Mouse (Mus musculus) heart, embryonic 16.5 days (tissue): ENCODE measurements around the gene Btf3. TPM values are rescaled to one million over a fixed set of nuclear protein-coding genes. Genes with fewer than 3 reads are reported as not detected.

Experiments
- ATAC-seq: fragments of 200-750 bp; cut with Nextera tagmentation; replicated peaks from 2 replicates; pipeline ENCODE4 v1.8.0; 2017; ENCODE audit warnings: moderate number of reproducible peaks; ENCODE audit not compliant: insufficient read depth, low FRiP score; ENCODE audit errors: extremely low read depth
- H3K27ac ChIP-seq: fragments of 300-500 bp; sonication (generic); 2 replicates; pipeline ENCODE4 v1.5.1; 2014; ENCODE audit warnings: mild to moderate bottlenecking, low read length, control low read depth, moderate library complexity
- H3K27me3 ChIP-seq: fragments of 300-500 bp; sonication (generic); 2 replicates; pipeline ENCODE4 v1.6.1; 2014; ENCODE audit warnings: low read length, mixed read lengths; ENCODE audit not compliant: control insufficient read depth, insufficient read depth
- H3K36me3 ChIP-seq: fragments of 300-500 bp; sonication (generic); 2 replicates; pipeline ENCODE4 v1.6.1; 2014; ENCODE audit not compliant: control insufficient read depth, insufficient read depth
- H3K4me1 ChIP-seq: fragments of 300-500 bp; sonication (generic); 2 replicates; pipeline ENCODE4 v1.6.1; 2014; ENCODE audit warnings: low read length, mixed read lengths; ENCODE audit not compliant: control insufficient read depth, insufficient read depth
- H3K4me2 ChIP-seq: fragments of 300-500 bp; sonication (generic); 2 replicates; pipeline ENCODE4 v1.6.1; 2014; ENCODE audit warnings: low read depth, mild to moderate bottlenecking, control low read depth, low read length
- H3K4me3 ChIP-seq: fragments of 300-500 bp; sonication (generic); 2 replicates; pipeline ENCODE4 v1.5.1; 2014; ENCODE audit warnings: mild to moderate bottlenecking, control low read depth, low read length
- H3K9ac ChIP-seq: fragments of 300-500 bp; sonication (generic); 2 replicates; pipeline ENCODE4 v1.6.1; 2014; ENCODE audit warnings: low read length, control low read depth
- H3K9me3 ChIP-seq: fragments of 300-500 bp; sonication (generic); replicated peaks from 2 replicates; pipeline ENCODE4 v1.6.1; 2016; ENCODE audit warnings: low read length; ENCODE audit not compliant: control insufficient read depth
- WGBS: fragments of 180-500 bp; shearing (Covaris S2); extraction: QIAGEN DNeasy Blood & Tissue Kit; methylation state at CpG from one replicate; pipeline ENCODE4 v1.1.7; 2014; 5-methylcytosine and 5-hydroxymethylcytosine counted together
- polyA plus RNA-seq: library from polyadenylated mRNA; unstranded; fragments of >200 nt; fragmentation: Nextera tagmentation; extraction: Ambion mirVana; gene quantifications from 2 replicates; pipeline ENCODE4 v1.2.1, GENCODE M21; 2015

Btf3 gene
- polyA plus RNA-seq, 1 experiment from 2014 or later = 369 TPM

DNA sequence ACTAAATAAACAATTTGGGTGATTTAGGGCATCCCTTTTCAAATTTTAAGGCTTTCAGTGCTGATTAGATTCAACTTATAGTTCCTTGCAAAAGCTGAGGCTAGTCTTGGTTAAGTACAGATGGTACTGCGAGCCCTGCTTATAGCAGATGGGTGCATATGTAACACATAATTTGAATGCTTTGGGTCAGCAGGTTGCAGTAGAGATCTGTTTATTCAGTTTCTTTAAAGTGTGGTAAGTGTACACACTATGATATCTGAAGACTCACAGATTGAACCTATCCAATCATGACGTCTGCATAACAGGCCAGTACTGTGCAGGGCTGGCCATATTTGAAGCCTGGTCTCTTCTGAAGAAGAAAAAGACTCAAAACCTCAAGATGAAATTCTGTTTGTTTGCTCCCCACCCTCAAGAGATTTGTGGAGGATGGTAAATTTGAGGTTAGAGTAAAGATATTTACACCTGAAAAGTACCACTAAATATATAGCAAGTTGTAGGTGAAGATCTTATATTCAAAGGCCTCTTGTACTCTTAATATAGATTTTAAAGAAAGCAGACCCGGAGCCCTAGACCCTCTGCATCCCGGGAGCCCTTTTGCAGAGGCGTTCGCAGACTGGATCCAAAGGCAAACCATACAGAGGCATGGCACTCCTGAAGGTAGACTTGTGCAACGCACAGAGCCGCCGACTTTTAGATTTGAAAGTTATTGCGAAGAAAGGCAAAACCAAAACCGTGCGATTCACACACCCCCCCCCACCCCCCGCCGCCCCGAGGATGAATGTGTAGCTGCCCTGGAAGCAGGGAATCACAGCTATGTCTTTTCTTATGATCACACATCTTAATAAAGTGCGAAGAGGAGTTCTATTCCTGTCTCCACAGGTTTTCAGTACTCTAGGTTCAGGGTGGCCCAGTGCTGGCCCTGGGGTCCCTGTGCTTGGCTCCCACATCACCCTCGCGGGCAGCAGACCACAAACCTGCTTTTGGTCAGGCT lies 40.9 kb upstream of the Btf3 start:
- ATAC-seq = no peak
- 6% methylated on average over 18 of the region's 18 CpGs for WGBS
- Histone ChIP-seq H3K4me3 (no peak overlapping the region), H3K4me1 (peaks cover 16% of the 10 kb centered on the region), H3K4me2 (no peak overlapping the region), H3K36me3 (no peaks in the 10 kb centered on the region), H3K27ac (no peak overlapping the region), H3K27me3 (peaks cover 76% of the 10 kb centered on the region), H3K9me3 (no peaks in the 10 kb centered on the region), H3K9ac (no peak overlapping the region)

DNA sequence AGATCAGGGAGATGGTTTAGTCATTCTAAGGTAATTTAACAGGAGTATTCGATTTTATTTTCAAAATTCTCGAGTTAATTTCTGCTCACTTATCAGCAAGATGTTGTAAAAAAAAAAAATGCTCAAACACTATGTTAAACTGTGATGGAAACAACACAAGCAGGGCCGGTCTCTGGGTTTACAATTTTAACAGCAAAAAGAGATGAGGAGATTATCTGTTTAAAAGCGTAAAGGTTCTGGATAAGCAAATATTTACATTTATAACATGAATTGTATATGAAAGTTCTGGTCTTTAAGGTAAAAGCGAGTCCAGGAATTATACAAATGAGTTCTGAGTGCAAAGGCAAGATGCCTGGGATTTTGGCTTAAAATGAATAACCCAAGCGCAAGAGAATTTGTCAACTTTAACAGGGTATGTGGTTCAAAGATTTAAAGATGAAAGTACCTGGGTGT lies 40.2 kb upstream of the Btf3 start:
- H3K27me3 ChIP-seq = peaks cover 76% of the 10 kb centered on the region
- 12% methylated on average over 6 of the region's 6 CpGs for WGBS
- no peak overlapping the region for H3K27ac ChIP-seq
- no peak overlapping the region for H3K4me2 ChIP-seq
- ATAC-seq = no peak
- H3K4me1 ChIP-seq = peaks cover 16% of the 10 kb centered on the region
- no peak overlapping the region for H3K4me3 ChIP-seq
- H3K9me3 ChIP-seq = no peaks in the 10 kb centered on the region
- no peak overlapping the region for H3K9ac ChIP-seq
- H3K36me3 ChIP-seq = no peaks in the 10 kb centered on the region

DNA sequence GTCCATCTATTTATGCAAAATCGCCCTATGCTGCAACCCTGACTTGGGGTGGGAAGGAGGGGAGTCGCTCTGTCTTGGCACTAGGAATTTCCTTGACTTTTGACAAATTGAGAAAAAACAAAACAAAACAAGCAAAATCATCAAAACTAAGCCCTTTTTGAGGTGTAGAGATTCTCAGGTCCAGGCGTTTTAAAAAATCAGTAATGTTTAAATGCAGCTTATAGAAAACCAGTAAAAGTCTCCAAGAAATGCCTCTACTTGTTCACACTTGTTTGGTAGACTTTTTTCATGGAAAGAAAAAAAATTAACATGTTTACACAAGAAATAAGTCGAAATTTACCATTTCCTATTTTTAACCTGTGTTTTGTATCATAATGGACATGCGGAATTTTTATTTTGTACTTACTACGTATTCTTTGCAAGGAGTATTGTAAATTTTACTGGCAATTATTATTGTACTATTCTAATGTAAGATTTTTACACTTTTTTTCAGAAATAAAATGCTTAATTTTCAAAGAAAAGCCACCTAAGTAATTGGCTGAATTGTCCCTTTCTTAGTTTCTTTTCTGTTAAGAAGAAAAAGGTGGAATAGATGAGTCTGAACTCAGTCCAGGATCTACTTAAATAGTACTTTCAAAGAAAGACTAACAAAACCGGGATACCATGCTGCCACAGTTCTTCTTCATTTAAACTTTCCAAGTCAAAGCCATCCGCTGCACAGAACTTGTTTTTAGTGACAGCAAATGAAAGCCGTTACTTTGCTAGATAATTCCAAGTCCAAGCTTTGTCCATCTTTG lies 39.6 kb upstream of the Btf3 start:
- H3K27me3 ChIP-seq = peaks cover 79% of the 10 kb centered on the region
- H3K4me2 ChIP-seq = no peak overlapping the region
- no peak overlapping the region for H3K27ac ChIP-seq
- no peaks in the 10 kb centered on the region for H3K36me3 ChIP-seq
- H3K9ac ChIP-seq = no peak overlapping the region
- no peak for ATAC-seq
- 9% methylated on average over 9 of the region's 9 CpGs for WGBS
- H3K4me3 ChIP-seq = no peak overlapping the region
- peaks cover 16% of the 10 kb centered on the region for H3K4me1 ChIP-seq
- H3K9me3 ChIP-seq = no peaks in the 10 kb centered on the region

DNA sequence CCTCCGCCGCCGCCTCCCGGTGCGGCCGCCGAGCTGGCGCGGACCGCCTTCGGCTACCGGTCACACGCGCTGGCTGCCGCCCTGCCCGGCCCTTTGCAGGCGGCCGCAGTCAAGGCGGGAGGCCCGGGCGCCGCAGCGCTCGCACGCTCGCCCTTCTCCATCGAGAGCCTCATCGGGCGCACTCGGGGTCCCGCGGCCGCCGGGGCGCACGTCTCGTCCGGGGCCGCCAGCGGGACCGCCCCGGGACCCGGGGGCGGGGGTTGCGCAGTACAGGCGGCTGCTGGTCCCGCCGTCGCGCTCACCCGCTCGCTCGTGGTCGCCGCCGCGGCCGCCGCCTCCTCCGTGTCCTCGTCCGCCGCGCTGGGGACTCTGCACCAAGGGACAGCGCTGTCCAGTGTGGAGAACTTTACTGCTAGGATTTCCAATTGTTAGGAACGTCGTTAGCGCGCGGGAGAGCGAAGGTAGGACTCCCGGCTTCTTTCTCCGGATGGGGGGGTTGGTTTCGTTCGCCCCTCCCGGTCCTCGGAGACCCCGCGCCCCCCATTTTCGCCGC lies 38.8 kb upstream of the Btf3 start:
- peak overlapping the region; percentile 56 for H3K4me3 ChIP-seq
- no peak for ATAC-seq

DNA sequence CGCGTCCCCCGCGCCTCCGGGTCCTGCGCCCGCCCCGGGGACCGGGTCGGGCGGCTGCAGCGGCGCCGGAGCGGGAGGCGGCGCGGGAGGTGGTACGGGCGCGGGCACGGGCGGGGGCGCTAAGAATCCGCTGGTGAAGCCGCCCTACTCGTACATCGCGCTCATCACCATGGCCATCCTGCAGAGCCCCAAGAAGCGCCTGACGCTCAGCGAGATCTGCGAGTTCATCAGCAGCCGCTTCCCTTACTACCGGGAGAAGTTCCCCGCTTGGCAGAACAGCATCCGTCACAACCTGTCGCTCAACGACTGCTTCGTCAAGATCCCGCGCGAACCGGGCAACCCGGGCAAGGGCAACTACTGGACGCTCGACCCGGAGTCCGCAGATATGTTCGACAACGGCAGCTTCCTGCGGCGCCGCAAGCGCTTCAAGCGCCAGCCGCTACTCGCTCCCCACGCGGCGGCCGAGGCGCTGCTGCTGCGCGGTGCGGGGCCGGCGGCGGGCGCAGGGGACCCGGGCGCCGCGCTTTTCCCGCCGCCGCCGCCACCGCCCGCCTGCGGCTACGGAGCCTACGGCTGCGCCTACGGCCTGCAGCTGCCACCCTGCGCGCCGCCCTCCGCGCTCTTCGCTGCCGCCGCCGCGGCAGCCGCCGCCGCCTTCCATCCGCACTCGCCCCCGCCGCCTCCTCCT lies 38.2 kb upstream of the Btf3 start:
- ATAC-seq = peak; percentile 18; the same call in 1 of the 2 replicates
- under 1% methylated on average over 83 of the region's 102 CpGs for WGBS
- H3K27me3 ChIP-seq = peaks cover 79% of the 10 kb centered on the region
- H3K9ac ChIP-seq = peak overlapping the region; percentile 12; the same call in 1 of the 2 replicates
- peak overlapping the region; percentile 56 for H3K4me3 ChIP-seq
- H3K4me1 ChIP-seq = peaks cover 16% of the 10 kb centered on the region
- no peak overlapping the region for H3K27ac ChIP-seq
- no peaks in the 10 kb centered on the region for H3K36me3 ChIP-seq
- H3K4me2 ChIP-seq = peak overlapping the region; percentile 81
- no peaks in the 10 kb centered on the region for H3K9me3 ChIP-seq

More for the DNA sequence above, 38.8 kb upstream of the Btf3 start:
- 1% methylated on average over 58 of the region's 81 CpGs for WGBS
- no peak overlapping the region for H3K27ac ChIP-seq
- H3K36me3 ChIP-seq = no peaks in the 10 kb centered on the region
- peak overlapping the region; percentile 12; the same call in 1 of the 2 replicates for H3K9ac ChIP-seq
- peak overlapping the region; percentile 81 for H3K4me2 ChIP-seq
- peaks cover 79% of the 10 kb centered on the region for H3K27me3 ChIP-seq
- no peaks in the 10 kb centered on the region for H3K9me3 ChIP-seq
- peaks cover 16% of the 10 kb centered on the region for H3K4me1 ChIP-seq

DNA sequence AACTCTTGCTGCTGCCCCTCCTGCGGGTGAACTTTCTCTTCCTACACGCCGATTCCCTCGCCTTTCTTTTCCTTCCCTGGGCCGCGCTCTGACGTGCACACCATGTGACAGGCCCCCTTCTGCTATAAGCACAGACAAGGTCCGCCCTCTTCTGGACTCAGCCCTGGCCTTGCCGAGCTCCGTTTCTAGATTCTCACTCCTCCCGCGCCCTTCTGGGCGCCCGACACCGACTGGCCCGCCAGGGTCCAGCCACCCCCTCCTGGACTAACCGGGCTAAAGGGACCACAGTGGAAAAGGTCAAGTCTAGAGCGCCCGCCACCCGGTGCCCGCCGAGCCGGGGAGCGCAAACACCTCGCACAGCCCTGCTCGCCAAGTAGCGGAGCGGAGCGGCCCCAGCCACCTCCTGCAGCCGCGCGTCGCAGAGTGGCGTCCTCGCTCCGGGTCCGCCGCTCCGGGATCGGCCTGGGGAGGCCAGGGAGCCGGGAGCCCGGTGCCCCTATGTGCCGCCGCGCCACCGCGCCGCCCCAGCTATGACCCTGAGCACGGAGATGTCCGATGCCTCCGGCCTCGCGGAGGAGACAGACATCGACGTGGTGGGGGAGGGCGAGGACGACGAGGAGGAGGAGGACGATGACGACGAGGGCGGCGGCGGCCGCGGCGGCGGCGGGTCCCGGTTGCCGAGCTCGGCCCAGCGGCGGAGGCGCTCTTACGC lies 37.4 kb upstream of the Btf3 start, which contains the start of gene Foxd1:
TSS of gene Foxd1 (plus strand) at position 153 of the 712 bp plus-strand sequence.
- peak within 1 kb of the TSS; percentile 81 for H3K4me2 ChIP-seq
- H3K27me3 ChIP-seq = peaks cover 80% of the 10 kb centered on the region
- no peak within 1 kb of the TSS for H3K27ac ChIP-seq
- H3K4me3 ChIP-seq = peak within 1 kb of the TSS; percentile 56
- H3K4me1 ChIP-seq = peaks cover 16% of the 10 kb centered on the region
- peak; percentile 89 for ATAC-seq
- no peaks in the 10 kb centered on the region for H3K9me3 ChIP-seq
- WGBS = under 1% methylated on average over 73 of the region's 76 CpGs
- no peaks in the 10 kb centered on the region for H3K36me3 ChIP-seq
- no peak within 1 kb of the TSS; the same call in 1 of the 2 replicates for H3K9ac ChIP-seq

DNA sequence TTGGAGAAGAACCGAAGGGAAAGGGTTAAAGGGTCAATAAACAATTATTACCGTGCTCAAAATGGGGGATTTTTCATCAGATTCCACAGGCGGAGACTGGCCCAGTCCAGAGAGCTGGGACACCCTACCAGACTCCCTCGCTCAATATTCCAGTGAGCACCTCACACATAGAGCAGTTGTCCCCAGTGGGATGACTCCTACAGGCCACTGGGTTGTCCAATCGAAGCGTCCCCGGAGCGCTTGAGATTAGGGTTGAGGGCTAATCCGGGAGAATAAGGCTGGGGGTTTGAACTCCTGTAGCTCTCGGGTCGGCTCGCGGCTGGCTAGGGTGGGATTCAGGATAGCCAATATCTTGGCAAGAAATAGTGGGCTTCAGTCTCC lies 36.9 kb upstream of the Btf3 start:
- no peaks in the 10 kb centered on the region for H3K9me3 ChIP-seq
- H3K36me3 ChIP-seq = no peaks in the 10 kb centered on the region
- H3K4me3 ChIP-seq = peak overlapping the region; percentile 56
- peaks cover 16% of the 10 kb centered on the region for H3K4me1 ChIP-seq
- no peak overlapping the region for H3K27ac ChIP-seq
- no peak for ATAC-seq
- 1% methylated on average over 13 of the region's 13 CpGs for WGBS
- no peak overlapping the region for H3K9ac ChIP-seq
- peaks cover 74% of the 10 kb centered on the region for H3K27me3 ChIP-seq
- peak overlapping the region; percentile 81 for H3K4me2 ChIP-seq
